Mouse (Mus musculus) myocyte (in vitro differentiated cells): ENCODE measurements at regions not wholly inside any gene's neighbourhood (a gene's known extent, or its start where the extent isn't known, plus 50 kb on each side); places are given as distances from the start of the nearest gene placed in this dataset.

Experiments
- CEBPB ChIP-seq: IDR thresholded peaks from 2 replicates; pipeline ENCODE4 v1.6.1; 2011; ENCODE audit warnings: mild to moderate bottlenecking, moderate library complexity; ENCODE audit not compliant: poor library complexity, insufficient read depth, severe bottlenecking
- MAX ChIP-seq: IDR thresholded peaks from one replicate; pipeline ENCODE4 v1.6.1; 2011; ENCODE audit warnings: low read depth, mild to moderate bottlenecking, control low read depth
- MYOD1 ChIP-seq, 3 experiments: IDR thresholded peaks; one replicate each; pipeline ENCODE4 v1.6.1; 2011; ENCODE audit warnings: control low read depth in 2 of 3, low read depth in 2 of 3, mild to moderate bottlenecking in 2 of 3, moderate library complexity in 1 of 3; ENCODE audit not compliant: insufficient read length in 2 of 3, control insufficient read depth in 1 of 3
- POLR2A ChIP-seq: IDR thresholded peaks from one replicate; pipeline ENCODE4 v1.6.1; 2011; ENCODE audit warnings: low read depth, mild to moderate bottlenecking, control low read depth, moderate library complexity; ENCODE audit not compliant: insufficient read length
- SRF ChIP-seq: IDR thresholded peaks from one replicate; pipeline ENCODE4 v1.6.1; 2011; ENCODE audit warnings: low read depth; ENCODE audit not compliant: control insufficient read depth, insufficient read length
- TCF12 ChIP-seq: IDR thresholded peaks from one replicate; pipeline ENCODE4 v1.6.1; 2011; ENCODE audit warnings: mild to moderate bottlenecking, control low read depth; ENCODE audit not compliant: poor library complexity, insufficient read depth, severe bottlenecking
- USF1 ChIP-seq: IDR thresholded peaks from one replicate; pipeline ENCODE4 v1.6.1; 2011; ENCODE audit warnings: low read depth, mild to moderate bottlenecking, control low read depth, moderate library complexity

DNA sequence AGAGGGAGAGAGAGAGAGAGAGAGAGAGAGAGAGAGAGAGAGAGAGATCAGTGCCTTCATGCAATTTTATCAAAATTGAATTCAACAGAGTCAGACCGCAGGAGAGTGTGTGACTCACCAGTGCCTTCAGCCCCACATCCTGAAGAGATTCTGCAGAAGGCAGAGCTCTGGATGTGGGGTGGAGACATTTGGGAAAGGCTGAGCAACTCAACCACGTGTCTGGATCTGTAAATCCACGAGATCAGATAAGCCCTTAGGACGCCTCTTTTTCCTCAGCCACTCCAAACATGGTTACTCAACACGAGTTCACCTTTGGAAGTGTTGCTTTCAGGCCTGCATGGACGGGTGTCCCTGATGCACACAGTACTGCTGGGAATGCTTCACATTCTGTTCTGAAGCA lies 81.4 kb upstream of the Ednra start:
- TF ChIP-seq USF1 = peak; percentile 68
- no peak for TF ChIP-seq POLR2A
- TF ChIP-seq MYOD1 (IDR thresholded peaks at IDR 0.05; ENCODE audit: control insufficient read depth in 1 of 3, insufficient read length in 2 of 3, low read depth in 2 of 3) = no peak
- TF ChIP-seq MAX = no peak
- TF ChIP-seq CEBPB = no peak
- TF ChIP-seq TCF12 = no peak
- no peak for TF ChIP-seq SRF
